Mouse (Mus musculus): Measurements from ENCODE around the gene Prelid3b. TPM values are rescaled to one million over a fixed set of nuclear protein-coding genes. Genes with fewer than 3 reads are reported as not detected.

Prelid3b gene
- polyA plus RNA-seq, 3 experiments from 2014 or later, result 69.4 to 146 (median 73.1) TPM

- no peak for ATAC-seq
These were observed 48.4 kb downstream of the Prelid3b start for GRCm38 (mm10) chr2:174424301-174425085.

GRCm38 (mm10) chr2:174421107-174421506 is 51.8 kb downstream of the Prelid3b start:
- ATAC-seq, result no peak

DNA sequence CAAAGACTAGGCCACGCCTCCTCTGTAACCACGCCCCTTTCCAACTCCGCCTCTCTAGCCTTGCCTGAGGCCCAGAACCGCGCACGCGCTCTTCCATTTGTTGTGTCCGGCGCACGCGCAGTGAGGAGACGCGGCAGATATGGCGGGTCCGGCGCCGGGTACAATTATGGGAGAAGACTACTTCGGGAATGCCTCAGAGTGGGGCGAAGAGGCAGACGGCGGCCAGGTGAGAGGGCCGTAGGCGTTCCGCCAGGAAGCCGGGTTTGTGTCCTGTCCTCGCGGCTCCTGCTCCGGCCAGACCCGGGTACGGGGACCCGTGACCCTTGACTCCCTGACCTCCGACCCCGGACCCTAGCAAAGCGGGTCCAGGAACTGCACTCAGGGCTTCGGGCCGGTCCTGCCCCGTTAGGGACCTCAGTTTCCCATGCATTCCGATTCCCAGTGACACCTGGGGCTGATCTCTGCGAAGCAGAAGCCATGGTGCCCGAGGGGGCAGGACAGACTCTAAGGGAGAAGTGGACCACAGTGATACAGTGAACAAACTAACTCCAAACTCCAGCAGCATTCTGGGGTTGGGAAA is 57.1 kb downstream of the Prelid3b start, which contains the start of gene Nelfcd:
Nelfcd (plus strand) TSS at position 74 of the 580 bp plus-strand sequence.
- peak; percentile 99 for ATAC-seq

Other genes with a start within 250 kb of the Prelid3b start
- 100 to 1,000 TPM; 121 to 127 (median 126) TPM for gene Gnas, start 188.8 kb downstream of the Prelid3b start, polyA plus RNA-seq (2017; shearing (Covaris generic))
- gene Gm20721, start 126.4 kb downstream of the Prelid3b start, polyA plus RNA-seq (2017; shearing (Covaris generic)), result not detected
- 10 to 100 TPM; 47.4 to 61.1 (median 53.4) TPM for gene Nelfcd, start 57.3 kb downstream of the Prelid3b start, polyA plus RNA-seq (2017; shearing (Covaris generic))
- 100 to 1,000 TPM in 2 of 3 experiments, 10 to 100 TPM in 1; 96.3 to 113 (median 109) TPM for gene Ctsz, start 34.0 kb downstream of the Prelid3b start, polyA plus RNA-seq (2017; shearing (Covaris generic))
- under 1 TPM in 1 of 3 experiments, not detected in 2; 0.25 TPM for gene Tubb1, start 22.4 kb downstream of the Prelid3b start, polyA plus RNA-seq (2017; shearing (Covaris generic))
- gene Atp5e, start 9.0 kb downstream of the Prelid3b start, polyA plus RNA-seq (2017; shearing (Covaris generic)), result 100 to 1,000 TPM; 583 to 771 (median 610) TPM
- gene Zfp831, start 170.5 kb upstream of the Prelid3b start, polyA plus RNA-seq (2017; shearing (Covaris generic)), result 1 to 10 TPM; 7.7 to 9.6 (median 9.0) TPM